Mouse (Mus musculus) B cell, adult 62 days (primary cell): ENCODE results near the gene Gfm1. TPM values are rescaled to one million over a fixed set of nuclear protein-coding genes. Genes with fewer than 3 reads are reported as not detected.

Source experiments
- total RNA-seq: library from RNA; stranded (reverse); gene quantifications from 4 replicates; pipeline ENCODE4 v1.2.4, GENCODE M21; 2023

Gfm1 gene
- 28.3 to 36.0 TPM (median 31.0 TPM) in 4 replicates for total RNA-seq

GRCm38 (mm10) chr3:67429999-67430380, at the start of gene Gfm1:
Gene Gfm1, plus strand, starts transcription at chr3:67430096.

GRCm38 (mm10) chr3:67463450-67464372, 33.8 kb downstream of the Gfm1 start, which contains the start of gene Lxn:
Gene Lxn, minus strand, starts transcription at chr3:67463926.

GRCm38 (mm10) chr3:67515274-67515801, 85.4 kb downstream of the Gfm1 start, which contains the start of gene Rarres1:
Gene Rarres1, minus strand, starts transcription at chr3:67515523.

Other genes with a start within 250 kb of the Gfm1 start
- 5.3 to 8.3 TPM (median 6.7 TPM) in 4 replicates for gene Mlf1, start 56.0 kb upstream of the Gfm1 start, total RNA-seq
- gene Gm17402, start 54.9 kb upstream of the Gfm1 start, total RNA-seq, result not detected in 4 replicates
- 1.6 to 1.8 TPM in 2 of 4 replicates, not detected in the others for gene Lxn, start 33.8 kb downstream of the Gfm1 start, total RNA-seq
- 0.45 to 0.85 TPM (median 0.73 TPM) in 3 of 4 replicates, not detected in the other for gene Rarres1, start 85.4 kb downstream of the Gfm1 start, total RNA-seq
- 47.7 to 58.5 TPM (median 52.0 TPM) in 4 replicates for gene Mfsd1, start 152.6 kb downstream of the Gfm1 start, total RNA-seq